Mouse (Mus musculus) hindbrain, embryonic 11.5 days (tissue): Measurements from ENCODE around the gene Rara. TPM values are rescaled to one million over a fixed set of nuclear protein-coding genes. Genes with fewer than 3 reads are reported as not detected.

Experiments used
- ATAC-seq: fragments of 200-750 bp; cut with Nextera tagmentation; 2 replicates; pipeline ENCODE4 v1.8.0; 2017; ENCODE audit warnings: mild to moderate bottlenecking, moderate TSS enrichment, moderate library complexity; ENCODE audit not compliant: low FRiP score
- DNase-seq: peaks from one replicate; pipeline ENCODE4 v3.0.0-alpha.2; 2015; ENCODE audit warnings: low spot score
- H3K27ac ChIP-seq: fragments of 300-500 bp; sonication (generic); 2 replicates; pipeline ENCODE4 v1.5.1; 2014; ENCODE audit warnings: mild to moderate bottlenecking, low read depth, low read length
- H3K27me3 ChIP-seq: fragments of 300-500 bp; sonication (generic); 2 replicates; pipeline ENCODE4 v1.6.1; 2014; ENCODE audit warnings: mild to moderate bottlenecking, low read length, moderate library complexity, mixed read lengths; ENCODE audit not compliant: control insufficient read depth, insufficient read depth
- H3K36me3 ChIP-seq: fragments of 300-500 bp; sonication (generic); 2 replicates; pipeline ENCODE4 v1.6.1; 2014; ENCODE audit warnings: mild to moderate bottlenecking, low read length, moderate library complexity, mixed read lengths; ENCODE audit not compliant: control insufficient read depth, insufficient read depth
- H3K4me1 ChIP-seq: fragments of 300-500 bp; sonication (generic); replicated peaks from 2 replicates; pipeline ENCODE4 v1.6.1; 2014; ENCODE audit warnings: low read length, mixed read lengths; ENCODE audit not compliant: control insufficient read depth, insufficient read depth
- H3K4me2 ChIP-seq: fragments of 300-500 bp; sonication (generic); replicated peaks from 2 replicates; pipeline ENCODE4 v1.6.1; 2014; ENCODE audit warnings: mild to moderate bottlenecking, low read depth, low read length
- H3K4me3 ChIP-seq: fragments of 300-500 bp; sonication (generic); 2 replicates; pipeline ENCODE4 v1.5.1; 2014; ENCODE audit warnings: low read depth, low read length
- H3K9ac ChIP-seq: fragments of 300-500 bp; sonication (generic); 2 replicates; pipeline ENCODE4 v1.6.1; 2014; ENCODE audit warnings: low read depth, low read length
- H3K9me3 ChIP-seq: fragments of 300-500 bp; sonication (generic); 2 replicates; pipeline ENCODE4 v1.6.1; 2016; ENCODE audit warnings: low read length; ENCODE audit not compliant: control insufficient read depth
- WGBS: fragments of 180-500 bp; shearing (Covaris S2); extraction: QIAGEN DNeasy Blood & Tissue Kit; methylation state at CpG from one replicate; pipeline ENCODE4 v1.1.7; 2014; 5-methylcytosine and 5-hydroxymethylcytosine counted together
- polyA plus RNA-seq: library from polyadenylated mRNA; unstranded; fragments of >200 nt; fragmentation: Nextera tagmentation; extraction: Ambion mirVana; gene quantifications from 2 replicates; pipeline ENCODE4 v1.2.1, GENCODE M21; 2014

Gene Rara
- polyA plus RNA-seq, 1 experiment from 2014 or later, result 51.2 TPM

DNA sequence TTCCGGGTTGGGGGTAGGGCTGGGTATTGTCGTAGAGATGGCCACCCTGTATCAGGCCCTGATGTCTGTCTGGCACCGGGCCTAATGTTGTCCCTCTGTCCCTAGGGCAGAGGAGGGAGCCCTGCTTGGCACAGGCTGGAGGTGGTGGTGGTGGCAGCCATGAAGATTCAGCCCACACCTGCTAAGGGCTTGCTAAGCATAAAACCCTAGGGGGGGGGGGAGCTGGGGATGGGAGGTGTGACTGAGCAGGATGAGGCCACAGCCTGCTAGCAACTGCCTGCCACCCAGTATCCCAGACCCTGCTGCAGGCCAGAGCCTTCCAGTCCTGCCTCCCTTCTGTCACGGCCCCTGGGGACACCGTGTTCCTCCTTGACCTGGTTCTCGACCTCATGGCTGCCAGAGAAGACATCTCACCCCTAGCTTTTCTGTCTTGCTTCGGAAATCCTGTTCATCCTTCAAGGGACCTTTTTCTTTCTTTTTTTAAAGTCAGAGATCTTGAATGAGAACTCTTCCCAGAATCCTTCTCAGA, 28.2 kb downstream of the Rara start:
- no peaks in the 10 kb centered on the region for H3K36me3 ChIP-seq
- H3K27me3 ChIP-seq, result no peaks in the 10 kb centered on the region
- 23% methylated on average over 7 of the region's 7 CpGs for WGBS
- peaks cover 16% of the 10 kb centered on the region for H3K4me1 ChIP-seq
- ATAC-seq (no peak), DNase-seq (no peak)
- H3K4me3 ChIP-seq, result no peak overlapping the region
- no peaks in the 10 kb centered on the region for H3K9me3 ChIP-seq
- H3K27ac ChIP-seq, result peak overlapping the region; percentile 71; the same call in 1 of the 2 replicates
- H3K9ac ChIP-seq, result no peak overlapping the region
- no peak overlapping the region for H3K4me2 ChIP-seq

GRCm38 (mm10) chr11:98956340-98956739, 28.7 kb downstream of the Rara start:
- Histone ChIP-seq H3K9me3 (no peaks in the 10 kb centered on the region), H3K27ac (no peak overlapping the region), H3K4me2 (no peak overlapping the region), H3K27me3 (no peaks in the 10 kb centered on the region), H3K4me3 (no peak overlapping the region), H3K4me1 (peaks cover 16% of the 10 kb centered on the region), H3K9ac (no peak overlapping the region), H3K36me3 (no peaks in the 10 kb centered on the region)
- 81% methylated on average over 10 of the region's 10 CpGs for WGBS
- no peak for DNase-seq
- no peak for ATAC-seq

- peak; percentile 28 for ATAC-seq
- H3K27me3 ChIP-seq, result no peaks in the 10 kb centered on the region
- peak overlapping the region; percentile 98 for H3K4me2 ChIP-seq
- peak overlapping the region; percentile 82 for H3K4me3 ChIP-seq
- H3K9ac ChIP-seq, result peak overlapping the region; percentile 88
- DNase-seq, result peak; percentile 69
- peak overlapping the region; percentile 99 for H3K27ac ChIP-seq
- H3K4me1 ChIP-seq, result peaks cover 17% of the 10 kb centered on the region
- H3K9me3 ChIP-seq, result no peaks in the 10 kb centered on the region
- WGBS, result 1% methylated on average over 43 of the region's 43 CpGs
- H3K36me3 ChIP-seq, result no peaks in the 10 kb centered on the region
Measured at GRCm38 (mm10) chr11:98959437-98960312, 32.1 kb downstream of the Rara start.

DNA sequence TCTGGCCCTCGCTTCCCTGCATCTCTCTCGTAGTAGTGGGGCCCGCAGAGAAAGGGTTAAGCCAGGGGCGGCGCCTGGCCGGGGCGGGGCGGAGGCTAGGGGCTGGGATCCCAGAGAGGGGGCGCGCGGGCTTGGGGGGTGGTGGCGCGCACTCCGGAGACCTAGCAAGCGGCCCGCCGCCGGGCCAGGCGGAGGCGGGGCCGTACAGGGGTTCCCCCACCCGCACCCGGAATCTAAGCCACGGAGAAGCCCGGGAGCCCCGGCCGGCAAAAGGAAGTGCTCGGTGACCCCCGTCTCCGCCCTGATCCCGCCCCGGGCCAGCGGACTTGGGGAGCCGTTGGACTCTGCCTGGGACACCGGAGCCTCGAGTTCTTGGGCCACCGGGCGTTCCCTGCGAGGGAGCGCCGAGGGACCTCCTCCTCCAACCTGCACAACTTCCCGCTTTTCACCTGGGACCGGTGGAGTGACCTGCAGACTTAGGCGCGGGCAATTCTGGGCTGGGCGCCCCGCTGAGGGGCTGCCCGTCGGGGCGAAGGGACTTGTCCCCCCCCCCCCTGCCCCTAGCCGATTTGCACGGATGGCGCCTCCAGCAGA, 32.8 kb downstream of the Rara start:
- 0% methylated on average over 43 of the region's 53 CpGs for WGBS
- DNase-seq, result peak; percentile 83
- H3K4me1 ChIP-seq, result peaks cover 20% of the 10 kb centered on the region
- H3K9ac ChIP-seq, result peak overlapping the region; percentile 88
- H3K27ac ChIP-seq, result peak overlapping the region; percentile 99
- H3K36me3 ChIP-seq, result no peaks in the 10 kb centered on the region
- no peaks in the 10 kb centered on the region for H3K27me3 ChIP-seq
- peak overlapping the region; percentile 82 for H3K4me3 ChIP-seq
- ATAC-seq, result peak; percentile 63
- no peaks in the 10 kb centered on the region for H3K9me3 ChIP-seq
- H3K4me2 ChIP-seq, result peak overlapping the region; percentile 98

- ATAC-seq (no peak), DNase-seq (peak; percentile 57)
- Histone ChIP-seq H3K4me1 (peaks cover 27% of the 10 kb centered on the region), H3K27me3 (no peaks in the 10 kb centered on the region), H3K36me3 (no peaks in the 10 kb centered on the region), H3K27ac (peak overlapping the region; percentile 99), H3K9me3 (no peaks in the 10 kb centered on the region), H3K4me3 (peak overlapping the region; percentile 82), H3K4me2 (peak overlapping the region; percentile 98), H3K9ac (peak overlapping the region; percentile 88)
- under 1% methylated on average over 18 of the region's 18 CpGs for WGBS
Measured at GRCm38 (mm10) chr11:98961051-98961592, 33.5 kb downstream of the Rara start.

DNA sequence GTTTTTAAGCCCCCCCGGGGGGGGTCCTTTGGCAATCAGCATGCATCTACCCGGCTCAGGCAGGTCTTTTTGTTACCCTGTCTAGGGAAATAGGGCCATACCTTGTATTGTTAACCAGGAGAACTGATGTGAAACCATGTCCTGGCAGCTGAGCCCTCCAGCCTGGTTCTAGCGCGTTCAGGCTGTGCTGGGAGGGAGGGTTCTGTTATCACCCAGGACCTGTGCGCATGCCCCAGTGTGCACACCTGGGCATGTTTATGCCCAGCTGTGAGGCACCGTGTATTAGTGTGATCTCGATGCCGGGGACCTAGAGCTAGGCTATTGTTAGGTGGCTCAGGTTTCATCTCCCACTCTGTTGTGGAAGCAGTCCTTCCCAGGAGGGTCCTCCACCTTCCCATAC, 34.1 kb downstream of the Rara start:
- Histone ChIP-seq H3K27me3 (no peaks in the 10 kb centered on the region), H3K36me3 (no peaks in the 10 kb centered on the region), H3K9ac (peak overlapping the region; percentile 88), H3K4me3 (peak overlapping the region; percentile 82), H3K4me2 (peak overlapping the region; percentile 98), H3K27ac (peak overlapping the region; percentile 99), H3K4me1 (peaks cover 33% of the 10 kb centered on the region), H3K9me3 (no peaks in the 10 kb centered on the region)
- 5% methylated on average over 8 of the region's 8 CpGs for WGBS
- DNase-seq (peak; percentile 36), ATAC-seq (no peak)

GRCm38 (mm10) chr11:98962421-98963095, 34.9 kb downstream of the Rara start:
- H3K27me3 ChIP-seq, result no peaks in the 10 kb centered on the region
- no peak for ATAC-seq
- DNase-seq, result peak; percentile 25
- H3K4me3 ChIP-seq, result peak overlapping the region; percentile 82
- WGBS, result 5% methylated on average over 12 of the region's 12 CpGs
- no peaks in the 10 kb centered on the region for H3K36me3 ChIP-seq
- H3K4me1 ChIP-seq, result peaks cover 38% of the 10 kb centered on the region
- H3K9ac ChIP-seq, result peak overlapping the region; percentile 88
- peak overlapping the region; percentile 99 for H3K27ac ChIP-seq
- no peaks in the 10 kb centered on the region for H3K9me3 ChIP-seq
- peak overlapping the region; percentile 98 for H3K4me2 ChIP-seq
